Mouse (Mus musculus) heart, embryonic 12.5 days (tissue): ENCODE results near the gene Tut7. TPM values are rescaled to one million over a fixed set of nuclear protein-coding genes. Genes with fewer than 3 reads are reported as not detected.
"Not testable (repeated sequence)": the region's sequence is repeated elsewhere in the genome, so short reads cannot be mapped to it uniquely, and the experiment has no call there.

Experiments used
- ATAC-seq: fragments of 200-750 bp; cut with Nextera tagmentation; 2 replicates; pipeline ENCODE4 v1.8.0; 2017; ENCODE audit warnings: moderate TSS enrichment, moderate library complexity; ENCODE audit not compliant: insufficient number of reproducible peaks, low FRiP score
- H3K27ac ChIP-seq: fragments of 300-500 bp; sonication (generic); 2 replicates; pipeline ENCODE4 v1.5.1; 2016; ENCODE audit warnings: mild to moderate bottlenecking, moderate library complexity; ENCODE audit not compliant: poor library complexity, severe bottlenecking
- H3K27me3 ChIP-seq: fragments of 300-500 bp; sonication (generic); replicated peaks from 2 replicates; pipeline ENCODE4 v1.6.1; 2016; ENCODE audit warnings: mild to moderate bottlenecking, moderate library complexity
- H3K36me3 ChIP-seq: fragments of 300-500 bp; sonication (generic); 2 replicates; pipeline ENCODE4 v1.6.1; 2016; ENCODE audit warnings: mild to moderate bottlenecking, moderate library complexity
- H3K4me1 ChIP-seq: fragments of 300-500 bp; sonication (generic); replicated peaks from 2 replicates; pipeline ENCODE4 v1.6.1; 2016; ENCODE audit warnings: mild to moderate bottlenecking
- H3K4me2 ChIP-seq: fragments of 300-500 bp; sonication (generic); 2 replicates; pipeline ENCODE4 v1.6.1; 2016; ENCODE audit warnings: mild to moderate bottlenecking, moderate library complexity
- H3K4me3 ChIP-seq: fragments of 300-500 bp; sonication (generic); 2 replicates; pipeline ENCODE4 v1.5.1; 2016; ENCODE audit warnings: mild to moderate bottlenecking
- H3K9ac ChIP-seq: fragments of 300-500 bp; sonication (generic); 2 replicates; pipeline ENCODE4 v1.6.1; 2016; ENCODE audit warnings: mild to moderate bottlenecking, moderate library complexity
- H3K9me3 ChIP-seq: fragments of 300-500 bp; sonication (generic); replicated peaks from 2 replicates; pipeline ENCODE4 v1.6.1; 2016; ENCODE audit warnings: mild to moderate bottlenecking, moderate library complexity
- WGBS: fragments of 180-500 bp; shearing (Covaris S2); methylation state at CpG from one replicate; pipeline ENCODE4 v1.1.7; 2016; 5-methylcytosine and 5-hydroxymethylcytosine counted together
- polyA plus RNA-seq: library from polyadenylated mRNA; unstranded; fragments of >200 nt; fragmentation: Nextera tagmentation; extraction: Ambion mirVana; gene quantifications from 2 replicates; pipeline ENCODE4 v1.2.1, GENCODE M21; 2016

The Tut7 gene
- polyA plus RNA-seq, 1 experiment from 2014 or later, result 46.4 TPM

- Histone ChIP-seq H3K4me1 (0 out of 2 replicates have a peak, but pooled peaks cover 3% of the 10 kb centered on the region), H3K4me2 (no peak overlapping the region), H3K9ac (no peak overlapping the region), H3K27me3 (no peaks in the 10 kb centered on the region), H3K27ac (no peak overlapping the region), H3K36me3 (peaks cover 89% of the 10 kb centered on the region), H3K9me3 (no peaks in the 10 kb centered on the region), H3K4me3 (no peak overlapping the region)
- ATAC-seq, result peak; percentile 84
- 85% methylated on average over 6 of the region's 6 CpGs for WGBS
These were observed 27.0 kb downstream of the Tut7 start for GRCm38 (mm10) chr13:59795807-59796465.

- ATAC-seq, result no peak
- no peak overlapping the region for H3K4me2 ChIP-seq
- H3K4me3 ChIP-seq, result no peak overlapping the region
- no peaks in the 10 kb centered on the region for H3K4me1 ChIP-seq
- H3K27me3 ChIP-seq, result no peaks in the 10 kb centered on the region
- peaks cover 89% of the 10 kb centered on the region for H3K36me3 ChIP-seq
- no peak overlapping the region for H3K27ac ChIP-seq
- WGBS, result 85% methylated on average over 1 of the region's 1 CpGs
- H3K9ac ChIP-seq, result no peak overlapping the region
- no peaks in the 10 kb centered on the region for H3K9me3 ChIP-seq
These were observed 28.2 kb downstream of the Tut7 start for GRCm38 (mm10) chr13:59794786-59795185.

GRCm38 (mm10) chr13:59782145-59782544, 40.8 kb downstream of the Tut7 start, which contains the start of gene Gm49354:
Gm49354 (minus strand) TSS chr13:59782245.
- WGBS, result 80% methylated on average over 7 of the region's 7 CpGs
- Histone ChIP-seq H3K9ac (no peak within 1 kb of the TSS), H3K4me3 (no peak within 1 kb of the TSS), H3K4me1 (no peaks in the 10 kb centered on the region), H3K36me3 (peaks cover 96% of the 10 kb centered on the region), H3K9me3 (no peaks in the 10 kb centered on the region), H3K4me2 (no peak within 1 kb of the TSS), H3K27me3 (no peaks in the 10 kb centered on the region), H3K27ac (no peak within 1 kb of the TSS)
- no peak for ATAC-seq

GRCm38 (mm10) chr13:59779744-59780264, 43.1 kb downstream of the Tut7 start:
- H3K27ac ChIP-seq, H3K9ac ChIP-seq, H3K27me3 ChIP-seq, ATAC-seq, H3K4me2 ChIP-seq, H3K9me3 ChIP-seq, H3K4me1 ChIP-seq, H3K4me3 ChIP-seq: not testable (repeated sequence)
- WGBS, result 97% methylated on average over 1 of the region's 1 CpGs
- H3K36me3 ChIP-seq, result peaks cover 94% of the 10 kb centered on the region

- Histone ChIP-seq H3K27me3 (no peaks in the 10 kb centered on the region), H3K36me3 (peaks cover 89% of the 10 kb centered on the region), H3K9me3 (no peaks in the 10 kb centered on the region), H3K4me1 (no peaks in the 10 kb centered on the region; the same call in 1 of the 2 replicates), H3K4me2 (no peak overlapping the region), H3K4me3 (no peak overlapping the region), H3K27ac (no peak overlapping the region), H3K9ac (no peak overlapping the region)
- ATAC-seq, result no peak
- WGBS, result 92% methylated on average over 4 of the region's 4 CpGs
These were observed 43.7 kb downstream of the Tut7 start for GRCm38 (mm10) chr13:59779213-59779612.

GRCm38 (mm10) chr13:59775168-59775567, 47.8 kb downstream of the Tut7 start:
- WGBS, result 65% methylated on average over 3 of the region's 3 CpGs
- ATAC-seq, result no peak
- Histone ChIP-seq H3K4me3 (no peak overlapping the region), H3K27ac (no peak overlapping the region), H3K9me3 (no peaks in the 10 kb centered on the region), H3K9ac (no peak overlapping the region), H3K27me3 (no peaks in the 10 kb centered on the region), H3K4me1 (peaks cover 15% of the 10 kb centered on the region), H3K36me3 (peaks cover 67% of the 10 kb centered on the region), H3K4me2 (no peak overlapping the region)

- H3K4me3 ChIP-seq, result peak overlapping the region; percentile 91; the same call in 1 of the 2 replicates
- H3K27ac ChIP-seq, result peak overlapping the region; percentile 99
- H3K9ac ChIP-seq, result no peak overlapping the region
- H3K4me2 ChIP-seq, result peak overlapping the region; percentile 67
- H3K27me3 ChIP-seq, result no peaks in the 10 kb centered on the region
- peaks cover 38% of the 10 kb centered on the region for H3K4me1 ChIP-seq
- no peaks in the 10 kb centered on the region for H3K9me3 ChIP-seq
- 20% methylated on average over 9 of the region's 9 CpGs for WGBS
- H3K36me3 ChIP-seq, result peaks cover 29% of the 10 kb centered on the region
- ATAC-seq, result peak; percentile 41
These were observed 51.7 kb downstream of the Tut7 start for GRCm38 (mm10) chr13:59771257-59771656.

- Histone ChIP-seq H3K4me3 (peak overlapping the region; percentile 91), H3K9me3 (no peaks in the 10 kb centered on the region), H3K27ac (peak overlapping the region; percentile 99), H3K9ac (peak overlapping the region; percentile 43; the same call in 1 of the 2 replicates), H3K36me3 (peaks cover 25% of the 10 kb centered on the region), H3K4me2 (peak overlapping the region; percentile 67), H3K4me1 (peaks cover 43% of the 10 kb centered on the region), H3K27me3 (no peaks in the 10 kb centered on the region)
- WGBS, result 29% methylated on average over 9 of the region's 9 CpGs
- ATAC-seq, result no peak
These were observed 52.1 kb downstream of the Tut7 start for GRCm38 (mm10) chr13:59770847-59771246.

GRCm38 (mm10) chr13:59770164-59770562, 52.8 kb downstream of the Tut7 start:
- Histone ChIP-seq H3K4me1 (peaks cover 47% of the 10 kb centered on the region), H3K36me3 (peaks cover 22% of the 10 kb centered on the region), H3K4me2 (peak overlapping the region; percentile 67), H3K27me3 (no peaks in the 10 kb centered on the region), H3K4me3 (peak overlapping the region; percentile 91), H3K9ac (peak overlapping the region; percentile 72), H3K27ac (peak overlapping the region; percentile 99), H3K9me3 (no peaks in the 10 kb centered on the region)
- WGBS, result under 1% methylated on average over 28 of the region's 28 CpGs
- ATAC-seq, result peak; percentile 90

- Histone ChIP-seq H3K27me3 (no peaks in the 10 kb centered on the region), H3K4me2 (peak within 1 kb of the TSS; percentile 81), H3K4me1 (peaks cover 47% of the 10 kb centered on the region), H3K4me3 (peak within 1 kb of the TSS; percentile 91), H3K9me3 (no peaks in the 10 kb centered on the region), H3K27ac (peak within 1 kb of the TSS; percentile 99), H3K9ac (peak within 1 kb of the TSS; percentile 96), H3K36me3 (peaks cover 17% of the 10 kb centered on the region)
- WGBS, result under 1% methylated on average over 91 of the region's 91 CpGs
- ATAC-seq, result peak; percentile 96
These were observed 53.4 kb downstream of the Tut7 start, which contains the start of gene Isca1 for GRCm38 (mm10) chr13:59769296-59770163. Isca1 (minus strand) TSS chr13:59769810.

- H3K27ac ChIP-seq, result peak overlapping the region; percentile 99
- peaks cover 50% of the 10 kb centered on the region for H3K4me1 ChIP-seq
- no peaks in the 10 kb centered on the region for H3K27me3 ChIP-seq
- H3K9ac ChIP-seq, result peak overlapping the region; percentile 96
- peak overlapping the region; percentile 81 for H3K4me2 ChIP-seq
- H3K4me3 ChIP-seq, result peak overlapping the region; percentile 91
- no peaks in the 10 kb centered on the region for H3K9me3 ChIP-seq
- ATAC-seq, result no peak
- WGBS, result 18% methylated on average over 13 of the region's 13 CpGs
- peaks cover 13% of the 10 kb centered on the region for H3K36me3 ChIP-seq
These were observed 54.4 kb downstream of the Tut7 start for GRCm38 (mm10) chr13:59768531-59768930.
